Mouse (Mus musculus): Measurements from ENCODE around the gene Glipr2. TPM values are rescaled to one million over a fixed set of nuclear protein-coding genes. Genes with fewer than 3 reads are reported as not detected.

The Glipr2 gene
- total RNA-seq, 2 experiments from 2014 or later, result 3.4 to 3.7 TPM

DNA sequence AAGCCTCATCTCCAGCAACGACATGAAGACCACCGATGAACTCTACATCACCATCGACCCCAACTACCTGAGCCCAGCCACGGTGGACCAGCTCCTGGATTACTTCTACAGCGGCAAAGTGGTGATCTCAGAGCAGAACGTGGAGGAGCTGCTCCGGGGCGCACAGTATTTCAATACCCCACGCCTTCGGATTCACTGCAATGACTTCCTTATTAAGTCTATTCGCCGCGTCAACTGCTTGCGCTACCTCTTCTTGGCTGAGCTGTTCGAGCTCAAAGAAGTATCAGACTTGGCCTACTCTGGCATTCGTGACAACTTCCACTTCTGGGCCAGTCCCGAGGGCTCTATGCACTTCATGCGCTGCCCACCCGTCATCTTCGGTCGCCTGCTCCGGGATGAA is 26.6 kb downstream of the Glipr2 start:
- intact Hi-C loops (cut with DNase I), result loop anchor here (10.0 kb wide), 1 partner anchor 239 kb away; no protein-coding TSS in a partner anchor
- no peak for TF ChIP-seq CTCF (IDR thresholded peaks at IDR 0.05)
- no peak overlapping the region for H3K4me3 ChIP-seq
- H3K27ac ChIP-seq, result no peak overlapping the region
- no peak for DNase-seq (ENCODE audit: extremely low spot score in 1 of 2, low spot score in 2 of 2)

DNA sequence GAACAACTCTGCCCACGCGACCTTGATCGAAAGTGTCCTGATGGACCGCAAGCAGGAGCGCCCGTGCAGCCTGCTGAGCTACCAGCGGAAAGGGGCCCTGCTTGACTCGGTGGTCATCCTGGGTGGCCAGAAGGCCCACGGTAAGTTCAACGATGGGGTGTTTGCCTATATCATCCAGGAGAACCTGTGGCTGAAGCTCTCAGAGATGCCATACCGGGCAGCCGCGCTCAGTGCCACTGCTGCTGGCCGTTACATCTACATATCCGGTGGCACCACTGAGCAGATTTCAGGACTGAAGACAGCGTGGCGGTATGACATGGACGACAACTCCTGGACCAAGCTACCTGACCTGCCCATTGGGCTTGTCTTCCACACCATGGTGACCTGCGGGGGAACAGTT is 27.1 kb downstream of the Glipr2 start:
- intact Hi-C loops (cut with DNase I), result loop anchor here (10.0 kb wide), 1 partner anchor 240 kb away; no protein-coding TSS in a partner anchor
- Histone ChIP-seq H3K27ac (no peak overlapping the region), H3K4me3 (no peak overlapping the region)
- no peak for TF ChIP-seq CTCF (IDR thresholded peaks at IDR 0.05)
- DNase-seq (ENCODE audit: extremely low spot score in 1 of 2, low spot score in 2 of 2), result no peak

DNA sequence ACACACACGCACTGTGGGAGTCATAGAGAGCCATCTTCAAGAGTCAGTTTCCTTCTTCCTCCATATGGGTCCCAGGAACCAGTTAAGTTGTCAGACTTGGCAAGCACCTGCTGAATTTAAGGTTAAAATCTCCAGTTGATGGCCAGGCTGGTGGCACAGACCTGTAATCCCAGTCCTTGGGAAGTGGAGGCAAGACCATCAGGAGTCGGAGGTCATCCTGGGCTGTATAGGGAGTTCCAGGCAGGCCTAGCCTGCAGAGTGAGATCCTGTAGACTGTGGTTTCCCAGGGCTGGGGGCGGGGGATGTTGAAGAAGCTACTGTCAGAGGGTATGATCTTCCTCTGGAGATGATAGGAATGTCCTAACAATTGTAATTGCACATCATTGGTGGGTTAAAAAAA is 31.8 kb downstream of the Glipr2 start:
- no peak for TF ChIP-seq CTCF (IDR thresholded peaks at IDR 0.05)
- intact Hi-C loops (cut with DNase I), result loop anchor here (10.0 kb wide), 1 partner anchor 244 kb away; no protein-coding TSS in a partner anchor
- no peak overlapping the region for H3K4me3 ChIP-seq

DNA sequence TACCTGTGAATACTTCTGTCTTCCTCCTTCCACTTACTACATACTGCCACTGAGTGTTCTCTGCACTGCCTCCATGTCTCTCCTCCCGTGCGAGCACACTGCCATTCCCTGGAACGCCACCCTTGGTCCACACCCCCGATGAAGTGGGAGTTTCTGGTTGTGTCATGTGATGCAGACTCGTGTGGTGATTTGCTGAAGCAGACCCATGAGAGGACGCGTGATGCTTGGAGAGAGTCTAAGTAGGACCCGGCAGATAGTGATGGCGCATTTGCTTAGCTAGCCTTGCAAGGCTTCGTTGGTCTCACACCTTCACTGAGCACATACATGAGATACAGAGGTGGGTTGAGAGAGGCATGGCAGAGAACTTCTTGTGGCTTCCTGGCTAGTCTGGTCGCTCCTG is 35.9 kb downstream of the Glipr2 start:
- Histone ChIP-seq H3K27ac (no peak overlapping the region), H3K4me3 (no peak overlapping the region)
- TF ChIP-seq CTCF (IDR thresholded peaks at IDR 0.05), result no peak
- intact Hi-C loops (cut with DNase I), result no loop called here
- no peak for DNase-seq (ENCODE audit: extremely low spot score in 1 of 2, low spot score in 2 of 2)

More for the DNA sequence above, 31.8 kb downstream of the Glipr2 start:
- no peak overlapping the region for H3K27ac ChIP-seq
- DNase-seq (ENCODE audit: extremely low spot score in 1 of 2, low spot score in 2 of 2), result no peak

DNA sequence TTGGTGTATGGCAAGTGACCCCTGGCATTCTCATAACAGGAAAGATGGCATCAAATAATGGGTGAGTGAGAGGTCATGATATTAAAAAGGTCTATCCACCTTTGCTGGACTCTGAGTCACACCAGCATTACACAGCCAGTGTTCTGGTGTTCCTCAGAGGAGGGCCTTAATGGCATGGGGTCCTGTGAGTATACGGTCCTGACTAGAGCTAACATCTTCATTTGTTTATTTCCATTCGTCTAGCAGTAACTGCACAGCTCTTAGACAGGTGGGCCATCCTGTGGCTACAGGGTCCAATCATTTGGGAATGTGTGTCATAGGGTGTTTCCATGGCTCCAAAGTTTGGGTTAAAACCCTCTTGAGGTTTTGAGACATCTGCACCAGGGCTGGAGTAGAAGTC is 37.1 kb downstream of the Glipr2 start:
- intact Hi-C loops (cut with DNase I), result no loop called here
- no peak for TF ChIP-seq CTCF (IDR thresholded peaks at IDR 0.05)
- Histone ChIP-seq H3K4me3 (no peak overlapping the region), H3K27ac (no peak overlapping the region)
- no peak for DNase-seq (ENCODE audit: extremely low spot score in 1 of 2, low spot score in 2 of 2)

DNA sequence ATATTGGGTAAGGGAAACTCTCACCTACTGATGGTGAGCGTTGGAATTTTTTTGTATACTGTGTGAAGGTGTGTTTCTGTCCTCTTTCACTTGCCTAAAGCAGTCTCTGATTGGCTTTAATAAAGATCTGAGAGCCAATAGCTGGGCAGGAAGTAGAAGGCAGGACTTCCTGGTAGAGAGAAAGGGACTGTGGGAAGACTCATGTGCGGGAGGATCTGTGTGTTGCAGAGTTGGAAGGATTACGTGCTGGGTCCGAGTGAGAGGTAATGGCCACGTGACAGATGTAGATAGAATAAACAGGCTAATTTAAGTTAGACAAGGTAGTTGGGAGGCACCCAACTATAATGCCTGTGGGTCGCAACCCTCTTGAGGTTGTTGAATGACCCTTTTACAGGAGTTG is 46.4 kb downstream of the Glipr2 start:
- no peak overlapping the region for H3K4me3 ChIP-seq
- intact Hi-C loops (cut with DNase I), result no loop called here
- TF ChIP-seq CTCF (IDR thresholded peaks at IDR 0.05), result no peak
- DNase-seq (ENCODE audit: extremely low spot score in 1 of 2, low spot score in 2 of 2), result no peak
- H3K27ac ChIP-seq, result no peak overlapping the region

DNA sequence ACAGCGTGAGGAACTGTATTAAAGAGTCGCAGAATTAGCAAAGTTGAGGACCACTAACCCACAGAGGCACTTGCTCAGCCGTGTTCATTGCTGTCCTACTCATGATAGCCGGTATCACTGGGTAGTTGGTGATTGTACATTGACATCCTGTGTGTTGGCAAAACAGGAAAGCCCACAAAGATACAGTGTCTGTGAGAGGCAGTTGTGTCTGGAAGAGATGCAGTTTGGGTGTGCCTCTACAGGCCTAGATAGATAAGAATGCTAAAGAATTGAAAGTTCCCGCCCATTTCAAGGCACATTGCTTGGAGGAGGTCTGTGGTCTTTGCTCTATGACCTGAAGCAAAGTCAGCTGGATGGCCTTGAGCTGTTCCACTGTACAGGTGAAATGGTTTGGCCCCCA is 46.9 kb downstream of the Glipr2 start, which contains the start of gene Clta:
TSS of gene Clta (plus strand) at position 327 of the 400 bp plus-strand sequence.
- Histone ChIP-seq H3K27ac (no peak within 1 kb of the TSS), H3K4me3 (no peak within 1 kb of the TSS)
- TF ChIP-seq CTCF (IDR thresholded peaks at IDR 0.05), result no peak
- intact Hi-C loops (cut with DNase I), result no loop called here
- no peak for DNase-seq (ENCODE audit: extremely low spot score in 1 of 2, low spot score in 2 of 2)

DNA sequence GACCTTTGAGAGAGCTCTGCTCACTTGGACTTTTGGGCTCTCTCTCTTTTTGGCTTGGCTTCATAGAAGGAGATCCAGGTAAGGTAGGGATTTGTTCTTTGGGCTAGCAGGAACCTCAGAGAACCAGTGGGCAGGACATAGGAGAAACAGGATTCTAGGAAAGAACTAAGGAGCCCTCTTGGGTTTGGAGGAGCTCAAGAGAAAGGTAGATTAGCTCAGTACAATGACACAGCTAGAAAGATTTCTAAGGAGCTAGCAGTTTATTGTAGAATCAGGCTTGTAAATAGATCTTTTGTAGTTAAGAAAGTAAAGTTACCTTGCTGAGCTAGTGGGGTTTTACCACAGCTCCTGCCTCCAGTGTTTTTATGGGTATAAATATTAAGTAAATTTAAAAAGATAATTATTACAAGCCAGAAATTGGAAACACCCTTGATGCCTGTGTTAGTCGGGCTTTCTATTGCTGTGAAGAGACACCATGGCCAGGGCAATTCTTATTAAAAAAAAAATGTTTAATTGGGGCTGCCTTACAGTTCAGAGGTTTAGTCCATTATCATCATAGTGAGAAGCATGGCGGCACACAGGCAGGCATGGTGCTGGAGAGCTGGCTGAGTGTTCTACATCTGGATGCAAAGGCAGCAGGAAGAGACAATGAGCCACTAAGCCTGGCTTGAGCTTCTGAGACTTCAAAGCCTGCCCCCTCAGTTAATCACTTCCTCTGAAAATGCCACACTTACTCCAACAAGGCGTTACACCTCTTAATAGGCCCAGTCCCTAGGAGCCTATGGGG is 47.6 kb downstream of the Glipr2 start:
- no peak for DNase-seq (ENCODE audit: extremely low spot score in 1 of 2, low spot score in 2 of 2)
- TF ChIP-seq CTCF (IDR thresholded peaks at IDR 0.05), result no peak

DNA sequence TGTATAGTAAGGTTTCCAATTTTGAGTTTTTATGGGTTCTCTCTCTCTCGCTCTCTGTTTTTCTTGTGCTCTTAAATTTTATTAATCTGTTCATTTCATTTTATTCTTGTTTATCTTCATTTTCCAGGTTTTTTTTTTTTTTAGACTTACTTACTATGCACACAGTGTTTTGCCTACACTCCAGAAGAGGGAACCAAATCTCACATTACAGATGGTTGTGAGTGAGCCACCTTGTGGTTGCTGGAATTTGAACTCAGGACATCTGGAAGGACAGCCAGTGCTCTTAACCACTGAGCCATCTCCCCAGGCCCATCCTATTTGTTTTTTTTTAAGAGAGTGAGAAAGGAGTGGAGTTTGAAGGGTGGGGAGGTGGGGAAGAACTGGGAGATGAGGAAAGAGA is 53.0 kb downstream of the Glipr2 start:
- intact Hi-C loops (cut with DNase I), result no loop called here
- H3K27ac ChIP-seq, result no peak overlapping the region
- TF ChIP-seq CTCF (IDR thresholded peaks at IDR 0.05), result peak; percentile 21
- H3K4me3 ChIP-seq, result no peak overlapping the region
- no peak for DNase-seq (ENCODE audit: extremely low spot score in 1 of 2, low spot score in 2 of 2)

More for the DNA sequence above, 47.6 kb downstream of the Glipr2 start:
- intact Hi-C loops (cut with DNase I), result no loop called here
- Histone ChIP-seq H3K27ac (no peak overlapping the region), H3K4me3 (no peak overlapping the region)

DNA sequence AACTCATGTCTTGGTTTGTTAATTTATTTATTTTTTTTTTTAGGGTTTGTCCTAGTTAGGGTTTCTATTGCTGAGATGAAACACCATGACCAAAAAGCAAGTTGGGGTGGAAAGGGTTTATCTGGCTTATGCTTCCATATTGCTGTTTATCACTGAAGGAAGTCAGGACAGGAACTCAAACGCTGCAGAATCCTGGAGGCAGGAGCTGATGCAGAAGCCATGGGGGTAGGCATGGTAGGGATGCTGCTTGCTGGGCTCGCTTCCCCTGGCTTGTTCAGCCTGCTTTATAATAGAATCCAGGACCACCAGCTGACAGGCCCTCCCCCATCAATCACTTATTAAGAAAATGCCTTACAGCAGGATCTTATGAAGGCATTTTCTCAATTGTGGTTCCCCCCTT is 53.7 kb downstream of the Glipr2 start:
- intact Hi-C loops (cut with DNase I), result no loop called here
- no peak for DNase-seq (ENCODE audit: extremely low spot score in 1 of 2, low spot score in 2 of 2)
- Histone ChIP-seq H3K27ac (no peak overlapping the region), H3K4me3 (no peak overlapping the region)
- no peak for TF ChIP-seq CTCF (IDR thresholded peaks at IDR 0.05)

DNA sequence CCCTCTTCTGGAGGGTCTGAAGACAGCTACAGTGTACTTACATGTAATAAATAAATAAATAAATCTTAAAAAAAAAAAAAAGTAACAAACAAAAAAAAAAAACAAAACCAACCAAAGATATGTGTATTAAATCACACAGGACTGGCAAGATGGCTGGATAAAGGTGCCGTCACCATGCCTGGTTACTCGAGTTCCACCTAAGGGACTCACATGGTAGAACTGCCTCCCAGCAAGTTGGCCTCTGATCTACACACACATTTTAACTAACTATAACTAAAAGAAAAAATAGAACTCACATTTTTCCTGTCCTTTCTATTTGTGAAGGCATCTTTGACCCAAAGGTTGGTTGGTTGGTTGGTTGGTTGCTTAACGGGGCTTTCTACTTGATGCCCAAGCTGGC is 54.6 kb downstream of the Glipr2 start:
- Histone ChIP-seq H3K27ac (peak overlapping the region; percentile 82), H3K4me3 (peak overlapping the region; percentile 83)
- DNase-seq (ENCODE audit: extremely low spot score in 1 of 2, low spot score in 2 of 2), result no peak
- intact Hi-C loops (cut with DNase I), result no loop called here
- no peak for TF ChIP-seq CTCF (IDR thresholded peaks at IDR 0.05)

DNA sequence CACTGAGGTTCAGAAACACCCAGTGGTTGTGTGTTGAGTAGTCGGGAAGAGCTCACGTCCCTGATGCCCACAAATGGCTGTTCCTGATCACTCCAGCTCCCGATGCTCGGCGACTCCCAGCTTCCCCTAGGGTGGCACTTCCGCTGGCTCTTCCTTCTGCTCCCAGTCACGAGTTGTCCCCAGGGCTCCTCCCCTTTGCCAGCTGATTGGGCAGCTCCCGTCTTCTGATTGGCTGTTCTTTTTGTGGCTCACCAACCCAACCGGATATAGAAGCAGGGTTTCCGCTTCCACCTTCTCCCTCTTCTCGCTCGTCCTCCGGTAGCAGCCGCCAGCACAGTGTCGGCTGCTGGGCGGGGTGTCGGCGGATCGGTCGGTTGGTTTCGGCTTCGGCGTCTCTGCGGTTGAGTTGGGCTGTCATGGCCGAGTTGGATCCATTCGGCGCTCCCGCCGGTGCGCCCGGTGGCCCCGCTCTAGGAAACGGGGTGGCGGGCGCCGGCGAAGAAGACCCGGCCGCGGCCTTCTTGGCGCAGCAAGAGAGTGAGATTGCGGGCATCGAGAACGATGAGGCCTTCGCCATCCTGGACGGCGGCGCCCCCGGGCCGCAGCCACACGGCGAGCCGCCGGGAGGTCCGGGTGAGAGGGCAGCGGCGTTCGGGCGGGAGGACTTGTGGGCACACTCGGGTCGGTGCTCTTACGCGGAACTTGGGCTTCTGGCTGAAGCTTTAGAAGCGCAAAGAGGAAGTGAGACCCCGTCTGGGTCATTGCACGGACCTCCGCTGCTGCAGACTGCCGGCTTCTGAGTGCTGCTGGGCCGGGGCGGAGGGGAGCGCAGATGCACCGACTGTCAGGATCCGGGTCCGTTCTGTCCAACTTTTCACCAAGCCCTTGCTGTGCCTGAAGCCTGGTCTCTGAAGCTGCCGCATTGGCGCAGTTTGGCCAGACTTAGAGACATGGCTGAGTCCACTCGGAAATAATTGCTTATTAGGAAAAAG is 55.5 kb downstream of the Glipr2 start:
- intact Hi-C loops (cut with DNase I), result no loop called here
- DNase-seq (ENCODE audit: extremely low spot score in 1 of 2, low spot score in 2 of 2), result peak; percentile 88 to 92
- TF ChIP-seq CTCF (IDR thresholded peaks at IDR 0.05), result no peak
- peak overlapping the region; percentile 83 for H3K4me3 ChIP-seq
- peak overlapping the region; percentile 90 for H3K27ac ChIP-seq

Data from left cerebral cortex, adult 2 months (tissue).